Mouse (Mus musculus): ENCODE data around the gene Wbp1.
A peak's percentile ranks its signal among the peaks of the same experiment; 100 is the strongest.

The Wbp1 gene

GRCm38 (mm10) chr6:83086121-83087035, 35.0 kb downstream of the Wbp1 start, which contains the start of gene Lbx2:
Lbx2 (plus strand) TSS chr6:83086367.
- no peak for TF ChIP-seq GATA4 (IDR thresholded peaks at IDR 0.05; ENCODE audit: insufficient replicate concordance, low read length)

GRCm38 (mm10) chr6:83084477-83084876, 36.9 kb downstream of the Wbp1 start:
- TF ChIP-seq GATA4 (IDR thresholded peaks at IDR 0.05; ENCODE audit: insufficient replicate concordance, low read length) = no peak

GRCm38 (mm10) chr6:83083497-83083896, 37.9 kb downstream of the Wbp1 start:
- TF ChIP-seq GATA4 (IDR thresholded peaks at IDR 0.05; ENCODE audit: insufficient replicate concordance, low read length) = no peak

GRCm38 (mm10) chr6:83080210-83080609, 41.1 kb downstream of the Wbp1 start:
- TF ChIP-seq GATA4 (IDR thresholded peaks at IDR 0.05; ENCODE audit: insufficient replicate concordance, low read length) = no peak

- peak; percentile 99; the same call in 1 of the 2 replicates for TF ChIP-seq GATA4 (IDR thresholded peaks at IDR 0.05; ENCODE audit: insufficient replicate concordance, low read length)
These were observed 43.0 kb downstream of the Wbp1 start for GRCm38 (mm10) chr6:83078324-83078858.

GRCm38 (mm10) chr6:83077630-83078323, 43.6 kb downstream of the Wbp1 start, which contains the start of gene Pcgf1:
Pcgf1 (plus strand) TSS chr6:83077869.
- no peak for TF ChIP-seq GATA4 (IDR thresholded peaks at IDR 0.05; ENCODE audit: insufficient replicate concordance, low read length)

GRCm38 (mm10) chr6:83074979-83075378, 46.4 kb downstream of the Wbp1 start:
- TF ChIP-seq GATA4 (IDR thresholded peaks at IDR 0.05; ENCODE audit: insufficient replicate concordance, low read length) = no peak

GRCm38 (mm10) chr6:83071220-83071619, 50.1 kb downstream of the Wbp1 start:
- no peak for TF ChIP-seq GATA4 (IDR thresholded peaks at IDR 0.05; ENCODE audit: insufficient replicate concordance, low read length)

- no peak for TF ChIP-seq GATA4 (IDR thresholded peaks at IDR 0.05; ENCODE audit: insufficient replicate concordance, low read length)
These were observed 50.8 kb downstream of the Wbp1 start for GRCm38 (mm10) chr6:83070311-83071219.

GRCm38 (mm10) chr6:83070247-83070310, 51.3 kb downstream of the Wbp1 start, which contains the start of gene Tlx2:
Tlx2 (minus strand) TSS chr6:83070293.
- no peak for TF ChIP-seq GATA4 (IDR thresholded peaks at IDR 0.05; ENCODE audit: insufficient replicate concordance, low read length)

GRCm38 (mm10) chr6:83069488-83070246, 51.7 kb downstream of the Wbp1 start:
- TF ChIP-seq GATA4 (IDR thresholded peaks at IDR 0.05; ENCODE audit: insufficient replicate concordance, low read length) = no peak

Measured in liver, adult (tissue).